Mouse (Mus musculus) c-Kit-negative CD71-positive TER-119-positive erythroid progenitor cells, embryonic 14.5 days (primary cell): ENCODE results near the gene Efna5.

Experiments used
- DNase-seq: peaks from one replicate; pipeline ENCODE4 v3.0.0-alpha.2; 2013; ENCODE audit warnings: low read depth, low spot score

Efna5 gene

DNA sequence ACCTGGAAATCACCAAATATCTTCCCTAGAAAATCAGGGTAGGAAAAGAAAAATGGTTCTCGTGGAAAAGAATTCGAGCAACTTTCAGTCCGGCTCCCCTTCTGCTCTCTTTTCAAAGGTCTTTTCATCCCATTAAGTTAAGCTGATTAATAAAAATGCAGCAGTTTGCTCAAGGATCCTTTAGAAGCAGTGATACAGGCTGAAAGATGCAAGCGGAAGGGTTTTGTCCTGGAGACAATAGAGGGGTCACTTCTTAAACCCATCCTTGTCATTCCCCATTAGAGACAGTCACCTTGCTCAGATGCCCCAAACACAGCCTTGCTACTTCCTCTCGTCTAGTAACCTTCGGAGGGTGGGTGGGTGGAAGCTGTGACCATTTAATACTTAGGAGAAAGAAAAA, 27.4 kb downstream of the Efna5 start:
- no peak for DNase-seq

DNA sequence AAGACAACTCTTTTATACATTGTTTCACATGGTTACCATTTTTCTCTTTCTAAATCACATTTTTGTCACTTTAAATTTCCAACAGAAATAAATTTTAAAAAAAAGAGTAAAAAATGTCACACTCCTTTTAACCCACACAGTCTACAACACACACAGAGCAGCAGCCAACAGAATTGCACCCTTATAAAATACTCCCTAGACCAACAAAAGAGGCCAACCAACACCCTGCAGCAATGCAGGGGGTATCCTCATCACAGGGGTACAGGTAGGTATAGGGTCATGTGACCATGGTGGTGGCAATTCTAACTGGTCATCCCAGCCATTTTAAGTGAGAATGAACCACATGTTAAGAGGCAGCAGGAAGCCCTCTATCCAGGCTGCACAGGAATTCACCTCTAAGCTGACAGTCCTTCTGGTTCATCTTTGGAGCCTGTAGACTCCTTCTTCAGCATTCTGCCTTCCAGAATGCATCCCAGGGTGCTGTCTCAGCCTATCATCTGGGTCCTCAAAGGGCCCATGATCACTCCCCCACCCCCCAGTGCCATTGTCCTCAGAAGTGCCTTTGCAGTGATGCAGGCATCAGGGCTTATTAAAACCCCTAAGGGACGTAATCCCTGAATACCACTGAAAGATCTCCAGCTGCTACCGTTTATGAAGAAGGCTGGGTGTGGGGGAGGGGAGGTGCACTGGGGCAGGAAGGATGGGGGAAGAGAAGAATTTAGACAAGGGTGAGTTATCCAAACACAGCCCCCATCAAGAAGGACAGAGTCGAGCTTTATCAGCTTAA, 28.1 kb downstream of the Efna5 start:
- no peak for DNase-seq

DNA sequence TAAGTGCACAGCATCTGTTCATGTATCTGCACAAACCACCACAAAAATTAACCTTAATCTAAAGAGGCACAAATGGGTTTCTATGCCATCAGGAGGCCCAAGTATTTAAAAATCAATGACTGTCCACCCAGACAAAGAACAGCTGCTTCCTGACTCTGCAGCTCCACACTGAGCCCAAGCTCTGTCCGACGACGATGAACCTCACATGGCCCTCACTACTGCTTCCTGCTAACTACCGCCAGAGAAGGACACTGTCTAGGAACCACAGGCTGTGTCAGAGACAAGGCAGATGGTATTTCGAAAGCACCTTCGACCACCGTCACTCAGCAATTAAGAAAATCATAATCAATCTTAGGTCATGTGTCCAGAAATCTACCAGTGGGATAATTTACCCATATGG, 29.8 kb downstream of the Efna5 start:
- DNase-seq, result no peak

DNA sequence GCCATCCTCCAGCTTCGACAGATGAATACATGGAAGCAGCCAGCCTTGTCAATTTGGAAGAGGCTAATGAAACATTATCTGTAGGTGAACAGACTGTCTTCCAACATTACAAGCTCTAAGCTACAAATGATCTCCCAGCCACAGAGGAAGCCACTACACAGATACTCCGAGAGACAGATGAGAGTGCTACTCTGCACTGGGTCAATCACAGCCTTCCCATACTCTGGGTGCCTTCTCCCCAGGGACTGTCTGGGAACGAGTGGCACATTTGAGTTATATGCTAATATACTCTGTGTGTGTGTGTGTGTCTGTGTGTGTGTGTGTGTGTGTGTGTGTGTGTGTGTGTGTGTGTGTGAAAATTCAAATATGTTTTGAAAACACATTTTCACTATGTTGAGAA, 30.5 kb downstream of the Efna5 start:
- DNase-seq, result no peak

DNA sequence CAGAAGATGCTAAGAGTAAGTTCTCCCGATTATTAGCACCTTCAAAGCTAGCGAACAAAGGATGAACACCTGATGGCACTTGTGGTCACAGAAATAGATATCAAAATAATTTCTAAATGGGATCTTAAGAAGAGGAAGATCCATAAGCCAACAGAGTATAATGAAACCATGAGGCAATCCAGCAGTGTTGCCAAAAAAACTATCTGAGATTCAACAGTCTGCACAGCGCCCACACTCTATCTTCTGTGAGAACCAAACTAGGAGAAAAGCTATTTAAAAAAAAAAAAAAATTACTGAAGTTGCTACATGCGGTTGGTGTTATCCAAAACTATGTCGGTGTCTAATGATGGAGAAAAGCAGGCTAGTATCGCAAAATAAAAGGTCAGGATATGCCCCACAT, 31.4 kb downstream of the Efna5 start:
- no peak for DNase-seq

DNA sequence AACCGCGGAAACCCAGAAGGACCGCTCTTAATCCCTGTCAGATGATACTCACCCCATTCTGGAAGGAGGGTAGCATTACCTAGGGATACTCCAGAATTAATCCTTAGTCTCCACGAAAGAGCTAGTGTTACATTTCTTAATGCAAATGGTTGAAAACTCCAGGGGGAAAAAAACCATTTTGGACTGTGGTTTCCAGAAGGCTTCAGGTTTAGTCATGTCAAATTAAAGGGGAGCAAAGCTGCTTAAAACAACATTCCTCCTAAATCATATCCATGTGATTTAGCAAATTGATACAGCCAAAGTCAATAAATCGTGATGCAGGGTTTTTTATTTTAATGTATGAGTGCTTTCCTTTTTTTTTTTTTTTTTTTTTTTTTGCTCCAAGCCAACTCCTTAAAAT, 35.5 kb downstream of the Efna5 start:
- no peak for DNase-seq

DNA sequence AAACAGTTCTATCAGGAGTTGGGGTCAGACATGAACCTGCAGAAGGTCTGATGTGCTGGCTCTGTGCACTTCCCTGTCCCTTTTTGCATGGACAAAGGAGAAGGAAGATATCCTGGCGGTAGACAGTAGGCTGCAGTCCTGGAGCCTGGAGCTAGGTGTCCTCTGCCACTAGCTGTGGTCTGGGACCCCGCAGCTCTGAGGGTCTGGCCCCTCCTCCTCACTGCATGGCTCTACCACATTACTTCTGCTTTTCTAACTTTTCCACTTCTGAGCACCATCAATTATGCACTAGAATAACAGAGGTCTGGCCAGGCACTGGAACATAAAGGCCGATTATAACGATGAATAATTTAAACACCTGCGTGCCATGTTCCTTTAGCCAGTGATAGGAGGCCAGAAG, 36.8 kb downstream of the Efna5 start:
- no peak for DNase-seq

DNA sequence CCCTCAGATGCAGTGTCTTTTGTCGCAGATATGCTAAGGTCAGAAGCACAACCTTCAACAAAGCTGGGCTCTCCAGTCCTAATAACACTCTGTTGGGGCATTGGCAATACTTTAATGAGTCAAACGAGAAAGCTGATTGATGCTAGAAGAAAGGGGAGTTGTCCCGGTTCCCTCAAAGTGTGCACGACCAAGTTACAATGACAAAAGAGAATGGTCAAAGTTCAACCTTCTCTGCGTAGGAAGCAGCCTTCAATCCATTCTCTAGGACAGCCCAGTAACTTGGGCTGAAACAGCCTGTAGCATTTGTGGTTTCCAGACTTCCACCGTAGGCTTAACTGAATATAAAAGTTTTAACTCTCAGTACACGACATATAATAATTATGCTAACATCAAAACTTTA, 43.8 kb downstream of the Efna5 start:
- no peak for DNase-seq

DNA sequence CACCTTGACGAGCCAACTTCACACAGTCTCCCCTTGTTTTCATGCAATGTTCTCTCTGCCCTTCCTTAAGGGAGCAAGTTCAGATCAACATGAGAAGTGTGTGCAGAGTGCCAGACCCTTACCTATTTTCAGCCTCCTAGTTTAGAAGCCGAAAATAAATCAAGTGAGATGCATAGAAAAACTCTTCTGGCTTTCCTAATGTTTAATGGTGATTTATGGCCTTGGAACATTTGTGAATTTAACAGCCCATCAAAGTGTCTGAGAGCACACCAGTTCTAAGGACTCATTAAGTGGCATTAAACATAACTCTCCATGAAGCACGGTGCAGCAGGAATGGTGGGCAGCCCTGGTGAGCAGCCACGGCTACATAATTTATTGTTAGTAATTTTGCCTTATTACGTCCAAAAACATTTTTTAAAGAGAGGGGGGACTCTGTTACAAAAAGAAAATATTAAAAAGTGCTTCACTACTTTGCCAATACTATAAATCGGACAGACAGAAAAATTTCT, 44.5 kb downstream of the Efna5 start:
- no peak for DNase-seq

DNA sequence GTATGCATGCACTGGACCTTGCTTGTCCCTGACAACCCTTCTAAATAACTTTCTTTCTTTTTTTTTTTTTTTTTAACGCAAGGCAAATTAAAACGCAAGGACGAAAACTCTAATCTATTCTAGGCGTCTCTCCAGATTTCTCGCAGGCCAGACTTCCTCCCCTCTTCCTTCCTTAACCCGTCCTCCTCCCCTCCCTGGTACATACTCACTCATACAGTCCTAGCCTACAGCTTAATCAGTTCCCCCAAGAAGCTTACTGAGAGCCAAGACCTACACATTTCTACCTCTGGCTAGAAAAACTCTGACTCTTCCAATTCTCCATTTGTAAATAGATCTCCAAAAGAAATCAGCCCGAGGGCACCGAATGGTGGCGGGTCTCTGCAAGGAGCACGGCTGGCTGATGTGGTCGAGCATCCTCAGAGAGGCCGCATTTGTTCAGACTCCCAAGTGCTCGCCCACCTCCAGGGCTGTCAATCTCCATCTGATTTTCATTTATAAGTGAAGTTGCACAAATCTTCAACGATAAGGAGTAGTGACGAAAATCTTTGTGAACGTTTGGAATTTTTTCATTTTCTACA, 48.5 kb downstream of the Efna5 start:
- no peak for DNase-seq

DNA sequence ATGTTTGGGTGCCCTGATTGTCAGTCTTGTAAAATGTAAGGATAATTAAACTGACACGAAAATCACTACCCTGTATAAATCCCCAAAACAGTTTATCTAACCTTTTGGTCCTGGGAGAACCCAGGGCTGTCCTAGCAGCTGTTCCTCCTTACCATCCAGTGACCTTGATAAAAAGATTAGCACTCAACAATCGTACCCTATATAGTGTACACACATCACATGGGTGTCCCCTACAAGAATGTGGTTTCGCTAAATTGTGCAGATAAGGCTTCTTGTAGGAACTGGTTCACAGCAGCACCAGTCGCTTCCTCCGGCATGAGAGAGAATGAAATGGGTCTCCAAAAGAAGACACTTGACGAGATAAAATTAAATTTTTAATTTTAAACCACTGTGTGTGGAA, 53.6 kb downstream of the Efna5 start:
- no peak for DNase-seq

DNA sequence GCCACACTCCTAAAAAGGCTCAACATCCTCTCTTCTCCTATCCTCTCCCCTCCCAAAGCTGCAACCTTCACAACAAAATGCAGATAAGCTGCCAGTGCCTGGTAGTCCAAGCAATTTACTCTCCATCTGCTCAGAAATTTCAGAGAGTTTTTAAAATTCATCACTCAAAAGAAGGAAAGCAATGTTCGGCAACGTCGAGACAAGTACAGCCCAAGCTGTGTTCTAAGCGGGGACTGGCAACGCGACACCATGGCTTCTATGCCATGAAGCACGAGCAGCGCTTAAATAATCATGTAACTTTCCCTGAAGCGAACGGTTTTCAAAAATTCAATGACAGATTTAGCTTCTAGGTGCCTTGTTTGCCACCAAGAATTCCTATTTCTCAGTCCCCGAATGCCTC, 59.9 kb downstream of the Efna5 start:
- DNase-seq, result no peak

DNA sequence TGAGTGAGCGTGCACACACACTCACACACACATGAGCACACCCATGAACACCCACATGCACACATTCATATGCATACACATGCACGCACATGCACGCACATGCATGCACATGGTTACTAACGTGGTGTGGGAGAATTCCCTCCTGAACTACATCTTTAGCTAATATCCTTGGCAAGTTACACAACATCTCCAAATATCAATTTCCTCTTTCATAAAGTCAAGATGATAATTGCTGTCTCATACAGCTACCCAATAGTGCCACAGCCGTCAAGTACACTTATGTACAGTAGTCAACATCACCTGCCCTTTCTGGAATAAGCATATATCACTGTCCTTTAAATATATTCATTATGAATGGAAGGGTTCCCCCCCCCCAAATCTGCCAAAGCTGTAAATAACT, 61.2 kb downstream of the Efna5 start:
- DNase-seq, result no peak

DNA sequence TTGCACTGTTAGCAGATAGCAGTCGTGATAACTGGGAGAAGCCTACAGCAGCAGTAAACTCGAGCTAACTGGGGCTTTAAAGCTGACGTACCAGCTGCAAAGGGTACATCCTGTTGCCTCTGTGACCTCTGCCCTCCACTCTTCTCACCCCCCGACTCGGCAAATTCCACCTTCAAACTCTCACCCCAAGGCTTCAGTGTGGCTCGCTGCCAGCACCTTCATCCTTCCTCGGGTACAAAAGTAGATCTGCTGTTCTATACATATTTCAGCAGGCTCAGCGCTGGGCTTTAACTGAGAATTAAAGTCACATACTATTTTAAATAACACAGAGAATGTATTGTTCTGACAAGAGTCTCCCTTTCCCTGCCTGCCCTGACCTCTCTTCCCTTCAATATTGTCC, 62.3 kb downstream of the Efna5 start:
- DNase-seq, result no peak

DNA sequence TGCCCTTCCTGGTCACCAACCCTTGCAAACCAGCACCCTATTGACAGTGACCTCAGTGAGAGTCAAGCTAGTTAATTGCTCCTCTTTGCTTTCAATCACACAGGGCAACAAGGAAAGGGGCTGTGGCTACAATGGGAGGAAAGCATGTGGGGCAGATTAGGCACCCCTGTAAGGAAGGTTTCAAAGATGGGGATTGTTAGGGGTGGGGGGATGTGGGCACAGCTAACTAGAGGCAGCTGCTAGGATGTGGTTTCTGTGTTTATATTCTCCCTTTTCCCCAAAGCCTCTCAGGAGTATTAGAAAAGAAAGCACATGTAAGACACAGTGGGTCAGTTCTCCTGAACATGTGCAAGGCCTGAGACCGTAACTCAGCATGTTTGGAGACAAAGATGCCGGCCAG, 62.8 kb downstream of the Efna5 start:
- DNase-seq, result no peak

DNA sequence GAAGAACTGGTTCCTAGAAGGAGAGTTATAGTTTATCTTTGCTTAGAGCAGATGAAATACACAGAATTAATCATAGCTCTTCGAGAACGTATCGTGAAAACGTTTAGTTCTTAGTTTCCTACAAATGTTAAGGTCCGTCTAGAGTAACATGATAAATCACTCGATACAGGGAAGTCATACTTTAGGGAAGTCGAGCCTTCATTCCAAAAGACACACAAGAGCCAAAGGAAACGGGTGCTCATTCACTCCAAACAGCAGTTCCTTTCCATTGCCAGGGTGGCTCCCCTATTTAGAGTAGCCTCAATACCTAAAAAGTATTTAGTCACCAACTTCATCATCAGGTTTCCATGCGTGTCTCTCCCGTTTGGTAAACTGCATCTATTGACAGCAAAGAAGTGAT, 64.2 kb downstream of the Efna5 start:
- DNase-seq, result no peak

DNA sequence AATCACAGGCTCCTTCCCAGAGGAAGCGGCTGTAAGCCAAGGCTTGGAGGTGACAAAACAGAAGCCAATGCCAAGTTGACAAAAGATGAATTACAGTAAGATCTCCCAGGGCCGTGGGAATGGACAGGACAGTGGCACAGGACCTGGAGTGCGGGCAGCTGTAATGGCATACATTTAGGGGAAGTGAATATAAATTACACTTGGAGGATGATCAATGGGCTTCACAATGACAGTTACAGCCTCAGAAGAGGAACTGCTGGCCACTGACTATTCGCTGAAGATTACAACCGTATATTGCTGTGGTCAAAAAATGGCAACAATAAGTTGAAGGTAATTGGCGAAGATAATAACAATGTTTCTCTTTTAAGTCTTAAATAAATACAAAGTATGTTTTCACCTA, 67.7 kb downstream of the Efna5 start:
- no peak for DNase-seq

DNA sequence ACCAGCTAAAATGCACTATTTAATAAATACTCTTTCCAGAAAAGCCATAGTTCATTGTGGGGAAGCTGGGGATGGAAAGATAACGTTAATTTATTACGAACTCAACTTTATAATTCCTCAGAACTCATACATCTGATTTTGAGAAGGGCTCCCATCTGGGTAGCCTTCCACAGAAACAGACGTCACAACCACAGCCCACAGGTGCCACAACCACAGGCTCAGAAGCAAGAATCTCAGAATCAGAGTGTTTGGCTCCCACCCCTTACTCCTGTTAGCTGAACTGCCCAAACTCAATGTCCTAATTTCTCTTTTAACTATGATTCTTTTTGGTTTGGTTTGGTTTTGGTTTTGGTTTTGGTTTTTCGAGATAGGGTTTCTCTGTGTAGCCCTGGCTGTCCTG, 73.2 kb downstream of the Efna5 start:
- no peak for DNase-seq

DNA sequence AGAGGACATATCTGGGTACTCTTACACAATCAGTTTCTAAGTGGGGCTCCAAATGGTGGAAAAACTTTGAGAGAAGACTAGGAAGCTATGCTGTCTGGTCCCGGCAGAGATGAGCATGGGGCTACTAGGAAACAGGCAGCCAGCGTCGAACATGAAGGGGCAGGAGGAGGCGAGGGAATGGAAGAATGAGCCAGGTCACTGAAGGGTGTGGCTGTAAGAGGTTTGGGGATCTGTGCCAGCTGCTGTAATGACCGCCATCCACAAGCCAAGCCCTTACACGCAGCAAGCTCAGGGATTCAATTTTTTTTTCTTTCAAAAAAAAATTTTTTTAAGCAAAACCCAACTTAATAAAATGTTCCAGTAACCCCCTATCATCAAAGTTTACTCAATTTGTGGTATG, 74.5 kb downstream of the Efna5 start:
- DNase-seq, result no peak

DNA sequence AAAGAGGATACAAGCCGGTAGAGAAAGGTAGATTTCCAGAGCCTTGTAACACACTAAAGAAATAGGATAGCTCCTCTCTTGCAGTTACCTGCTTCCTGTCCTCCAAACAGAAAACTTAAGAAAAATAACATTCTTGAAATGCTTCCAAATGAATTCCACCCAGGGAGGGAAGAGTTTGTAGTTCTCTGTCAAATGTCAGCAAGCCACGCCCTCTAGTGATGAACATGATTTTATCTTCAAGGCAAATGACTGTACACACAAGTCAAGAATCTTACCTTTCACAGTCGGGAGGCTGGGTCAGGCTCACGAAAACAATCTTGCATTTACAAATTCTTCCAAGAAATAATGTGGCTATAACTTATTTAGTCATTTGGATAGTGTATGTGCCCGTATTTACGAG, 78.4 kb downstream of the Efna5 start:
- no peak for DNase-seq

DNA sequence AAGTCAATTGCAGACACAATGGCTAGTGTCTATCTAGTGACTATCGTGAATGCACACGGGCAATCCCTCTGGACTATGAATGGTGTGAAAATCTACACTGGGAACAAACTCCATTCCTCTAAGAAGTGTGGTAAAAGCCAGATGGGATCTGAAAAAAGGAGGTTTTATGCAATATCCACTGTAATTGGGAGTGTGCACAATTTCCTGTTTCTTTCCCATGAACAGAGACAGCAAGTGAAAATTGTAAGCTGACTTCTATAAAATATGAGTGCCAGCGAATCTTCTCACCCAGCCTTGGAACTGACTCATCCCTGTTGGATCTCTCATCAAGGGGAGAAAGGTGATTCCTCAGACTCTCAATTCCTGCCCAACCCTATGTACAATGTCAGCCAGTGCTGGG, 83.8 kb downstream of the Efna5 start:
- DNase-seq, result no peak

DNA sequence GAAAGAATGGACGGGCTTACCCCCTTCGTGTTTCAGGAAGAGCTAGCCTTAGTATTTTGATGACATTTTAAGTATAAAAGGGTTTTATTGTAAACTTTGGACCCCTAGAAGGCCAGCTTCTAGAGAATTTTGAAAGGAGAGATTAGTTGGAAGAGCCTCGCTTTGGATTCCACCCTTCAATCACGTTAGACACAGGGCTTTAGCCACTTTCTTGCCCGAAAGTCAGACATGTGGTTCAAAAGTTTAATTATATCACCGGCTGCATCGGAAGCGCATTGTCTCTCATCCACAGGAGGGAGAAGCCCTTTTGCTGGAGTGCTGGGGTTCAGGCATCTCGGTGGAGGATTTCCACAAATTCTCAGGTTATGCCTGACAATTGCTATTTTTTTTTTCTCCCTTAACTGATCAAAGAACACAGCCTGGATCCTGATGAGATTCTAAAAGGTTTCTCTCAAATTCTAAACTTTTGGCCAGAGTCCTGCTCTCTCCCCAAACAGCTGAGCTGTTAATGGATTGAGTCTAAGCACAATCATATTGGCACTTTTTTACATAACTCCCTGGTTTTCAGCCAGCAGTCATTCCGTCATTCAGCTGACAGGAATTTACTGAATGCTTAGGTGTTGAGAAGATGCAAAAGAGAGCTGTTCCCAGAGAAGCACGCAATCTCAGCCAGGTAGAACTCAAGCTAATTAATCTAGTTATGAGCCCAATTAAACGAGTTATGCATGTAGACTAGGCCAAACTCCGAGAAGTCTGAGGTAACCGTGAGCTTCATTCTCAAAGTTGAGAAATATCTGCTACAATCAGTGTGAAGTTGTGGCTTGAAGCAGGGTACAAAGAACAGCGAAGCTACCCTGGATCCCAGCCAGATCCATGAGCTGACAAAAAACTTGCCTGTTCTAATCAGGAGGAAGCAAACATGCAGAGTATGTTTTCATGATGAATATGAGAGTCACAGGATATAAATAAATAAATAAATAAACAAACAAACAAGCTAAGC, 91.5 kb downstream of the Efna5 start:
- no peak for DNase-seq
